Mouse (Mus musculus) heart, adult 18-20 months (tissue): ENCODE measurements around the gene Plekhh3. TPM values are rescaled to one million over a fixed set of nuclear protein-coding genes. Genes with fewer than 3 reads are reported as not detected.
"Not testable (repeated sequence)": the region's sequence is repeated elsewhere in the genome, so short reads cannot be mapped to it uniquely, and the experiment has no call there.

Experiments used
- DNase-seq, 2 experiments: peaks; one replicate each; pipeline ENCODE4 v3.0.0; 2021 to 2022; ENCODE audit warnings: mixed read lengths in 1 of 2
- total RNA-seq, 2 experiments: library from RNA; stranded (reverse); gene quantifications; 2 replicates each; pipeline ENCODE4 v1.2.3; 2021

Gene Plekhh3
- total RNA-seq, 2 experiments from 2014 or later, result 12.6 to 12.8 TPM

DNA sequence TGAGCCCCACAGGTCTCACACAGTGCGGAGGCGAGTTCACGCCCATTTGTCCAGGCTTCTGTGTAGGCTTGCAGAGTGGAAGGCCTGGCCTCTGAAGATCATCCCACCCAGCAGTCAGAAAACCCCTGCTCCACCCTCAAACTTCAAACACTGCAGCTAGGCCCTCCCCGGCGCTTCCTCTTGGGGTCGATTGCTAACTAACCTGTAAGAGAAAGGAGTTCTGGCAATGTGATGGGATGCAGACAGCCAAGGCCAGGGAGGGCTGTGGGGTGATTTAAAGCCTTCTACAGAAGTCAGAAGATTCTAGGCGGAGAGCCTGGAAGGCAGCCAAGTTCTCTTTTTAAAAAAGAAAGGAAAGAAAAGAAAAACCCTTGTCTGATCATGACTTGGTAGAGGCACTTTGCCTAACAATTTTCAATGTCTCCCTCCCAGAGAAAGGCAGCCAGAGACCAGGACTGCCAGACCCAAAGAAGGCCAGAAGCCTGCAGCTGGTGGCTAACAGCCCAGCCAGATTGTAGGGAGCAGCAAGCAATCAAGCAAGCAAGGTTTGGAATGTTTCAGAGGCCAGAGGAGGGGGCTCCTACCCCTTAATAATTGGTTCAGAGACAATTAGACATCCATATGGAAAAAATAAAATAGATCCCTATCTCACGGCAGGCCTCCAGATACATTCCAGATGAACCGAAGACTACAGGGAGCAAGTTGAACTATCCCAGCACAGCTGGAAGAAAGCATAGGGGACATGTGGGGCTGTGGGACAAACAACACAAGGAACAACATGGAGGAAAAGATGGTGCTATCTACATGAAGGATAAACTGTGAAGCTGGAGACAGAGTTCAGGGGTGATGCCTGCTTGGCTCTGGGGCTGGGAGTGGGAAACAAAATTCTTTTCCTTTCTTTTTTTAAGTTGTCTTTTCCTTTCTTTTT lies 21.7 kb downstream of the Plekhh3 start:
- DNase-seq, result peak; percentile 60 to 65

DNA sequence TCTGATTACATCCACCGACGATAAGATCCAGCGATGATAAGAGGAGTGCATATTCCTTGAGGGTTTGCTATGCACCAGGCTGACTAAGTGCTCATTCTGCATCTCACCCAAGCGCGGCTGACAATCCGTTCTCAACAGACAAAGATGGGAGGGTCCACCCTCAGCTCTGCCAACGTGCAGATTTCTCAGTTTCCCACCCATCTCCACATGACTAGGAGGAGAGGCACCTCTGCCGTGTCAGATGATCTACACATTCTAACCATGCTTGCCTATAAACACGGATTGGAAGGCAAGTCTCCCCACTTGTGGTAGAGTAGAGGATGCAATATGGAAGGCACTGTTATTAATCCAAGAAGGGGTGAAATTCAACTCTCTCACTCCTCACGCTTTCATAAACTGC lies 22.4 kb downstream of the Plekhh3 start:
- DNase-seq, result no peak

DNA sequence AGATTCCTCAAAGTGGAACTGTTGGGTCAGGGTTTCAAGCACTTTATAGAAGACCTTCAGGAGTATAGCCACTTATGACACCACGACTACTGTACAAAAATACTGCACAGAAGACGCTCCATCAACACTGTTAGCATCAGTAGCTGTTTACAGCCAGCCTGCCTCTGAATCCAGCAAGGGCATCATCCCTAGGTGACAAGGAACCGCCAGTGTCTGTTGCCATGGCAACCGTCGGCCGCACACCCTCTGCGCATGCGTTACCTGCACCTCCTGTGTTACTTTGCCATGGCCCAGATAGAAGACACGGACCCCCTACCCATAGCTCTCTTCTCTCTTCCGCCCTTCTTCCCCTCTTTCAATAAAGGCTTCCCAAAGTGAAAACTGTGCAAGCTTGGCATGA lies 24.8 kb downstream of the Plekhh3 start:
- no peak for DNase-seq

DNA sequence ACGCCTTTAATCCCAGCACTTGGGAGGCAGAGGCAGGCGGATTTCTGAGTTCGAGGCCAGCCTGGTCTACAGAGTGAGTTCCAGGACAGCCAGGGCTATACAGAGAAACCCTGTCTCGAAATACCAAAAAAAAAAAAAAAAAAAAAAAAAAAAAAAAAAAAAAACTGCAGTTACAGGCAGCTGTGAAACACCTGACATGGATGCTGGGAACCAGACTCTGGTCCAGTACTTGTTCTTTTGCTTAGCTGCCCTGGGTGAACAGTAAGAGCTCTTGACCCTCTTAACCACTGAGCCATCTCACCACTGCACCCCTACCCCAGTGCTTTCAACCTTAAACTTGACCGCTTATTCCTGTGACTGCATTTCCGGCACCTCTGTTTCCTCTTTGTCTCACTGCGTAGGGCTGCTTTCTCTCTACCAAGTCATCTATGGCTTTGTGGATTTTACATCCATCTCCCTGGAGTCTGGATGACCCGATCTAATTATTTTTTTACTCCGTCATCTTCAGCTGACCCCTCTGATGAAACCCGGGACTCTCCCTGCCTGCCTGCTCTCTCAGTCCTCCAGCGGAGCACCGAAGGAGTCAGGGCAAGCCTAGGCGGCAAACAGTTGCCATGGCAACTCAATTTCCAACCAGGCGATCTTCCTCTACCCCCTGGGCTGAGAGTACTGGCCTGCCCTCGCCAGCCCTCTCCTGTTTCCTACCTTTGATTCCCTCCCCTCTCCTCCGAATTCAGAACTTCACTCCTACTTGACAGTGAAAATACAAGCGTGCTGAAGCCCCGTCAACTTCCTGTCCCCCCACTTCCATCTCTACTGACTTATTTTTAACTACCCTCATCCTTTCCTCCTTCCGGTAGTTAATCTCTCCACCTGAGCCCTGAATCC lies 27.6 kb downstream of the Plekhh3 start:
- peak; percentile 37 to 49 for DNase-seq

DNA sequence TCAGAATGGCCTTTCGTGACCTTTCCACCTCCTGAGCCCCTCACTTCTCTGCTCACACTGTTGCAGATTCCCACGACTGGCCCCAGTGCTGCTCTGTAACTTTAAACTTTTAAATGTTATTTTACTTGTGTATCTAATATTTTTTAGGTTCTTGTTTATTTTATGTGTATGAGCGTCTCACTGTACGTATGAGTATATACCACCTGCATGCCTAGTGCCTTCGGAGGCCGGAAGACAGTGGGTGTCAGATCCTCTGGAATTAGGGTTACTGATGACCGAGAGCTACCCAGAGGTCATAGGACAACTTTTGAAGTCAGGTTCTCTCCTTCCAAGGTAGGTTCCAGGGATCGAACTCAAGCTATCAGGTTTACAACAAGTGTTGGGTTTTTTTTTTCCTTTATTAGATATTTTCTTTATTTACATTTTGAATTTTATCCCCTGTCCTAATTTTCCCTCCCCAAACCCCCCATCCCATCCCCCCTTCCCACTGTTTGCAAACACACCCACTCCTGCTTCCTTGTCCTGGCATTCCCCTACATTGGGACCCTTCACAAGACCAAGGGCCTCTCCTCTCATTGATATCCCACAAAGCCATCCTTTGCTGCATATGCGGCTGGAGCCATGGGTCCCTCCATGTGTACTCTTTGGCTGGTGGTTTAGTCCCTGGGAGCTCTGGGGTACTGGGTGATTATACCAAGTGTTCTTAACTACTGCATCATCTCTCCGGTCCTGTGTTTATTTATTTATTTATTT lies 28.8 kb downstream of the Plekhh3 start:
- no peak for DNase-seq

DNA sequence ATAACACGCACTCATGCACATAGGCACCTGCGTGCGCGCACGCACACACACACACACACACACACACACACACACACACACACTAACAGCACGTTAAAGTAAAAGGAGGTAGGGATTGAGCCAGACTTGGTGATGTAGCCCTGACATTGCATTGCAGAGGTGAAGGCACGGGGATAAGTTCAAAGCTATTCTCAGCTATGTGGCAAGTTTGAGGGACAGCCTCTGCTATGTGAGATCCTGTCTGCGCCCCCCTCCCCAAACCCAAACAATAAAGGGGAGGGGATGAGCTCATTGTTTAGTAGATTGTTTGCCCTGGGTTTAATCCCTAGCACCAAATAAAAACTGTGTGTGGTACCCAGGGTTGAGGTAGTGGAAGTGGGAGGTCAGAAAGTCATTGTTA lies 30.1 kb downstream of the Plekhh3 start:
- no peak for DNase-seq

DNA sequence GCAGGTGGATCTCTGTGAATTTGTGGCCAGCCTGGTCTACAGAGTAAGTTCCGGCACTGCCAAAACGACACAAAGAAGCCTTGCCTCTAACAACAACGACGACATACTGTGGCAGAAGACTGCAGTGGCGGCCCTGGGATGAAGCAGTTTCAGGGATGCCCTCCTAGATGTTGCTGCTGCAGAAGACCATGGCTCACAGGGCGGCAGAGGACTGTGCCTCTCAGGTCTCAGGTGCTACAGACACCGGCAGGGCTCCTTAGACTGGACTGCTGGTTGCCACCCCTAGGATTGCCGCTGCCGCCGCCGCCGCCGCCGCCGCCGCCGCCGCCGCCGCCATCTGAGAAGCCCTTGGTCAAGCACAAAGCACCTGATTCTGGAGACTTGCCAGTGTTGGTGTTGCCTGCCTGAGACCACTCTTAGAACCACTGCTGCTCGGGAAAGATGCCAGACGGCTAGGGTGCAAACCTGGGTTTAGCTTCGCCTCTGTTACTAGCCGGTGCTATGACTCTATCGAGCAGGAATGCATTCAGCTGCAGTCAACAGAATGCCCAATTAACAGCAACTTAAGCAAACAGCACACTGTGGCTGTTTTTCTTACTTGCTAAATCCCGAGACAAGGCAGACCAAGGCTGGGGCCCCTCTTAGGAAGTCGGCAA lies 30.9 kb downstream of the Plekhh3 start:
- peak in 1 of 2 experiments; percentile 49 for DNase-seq

DNA sequence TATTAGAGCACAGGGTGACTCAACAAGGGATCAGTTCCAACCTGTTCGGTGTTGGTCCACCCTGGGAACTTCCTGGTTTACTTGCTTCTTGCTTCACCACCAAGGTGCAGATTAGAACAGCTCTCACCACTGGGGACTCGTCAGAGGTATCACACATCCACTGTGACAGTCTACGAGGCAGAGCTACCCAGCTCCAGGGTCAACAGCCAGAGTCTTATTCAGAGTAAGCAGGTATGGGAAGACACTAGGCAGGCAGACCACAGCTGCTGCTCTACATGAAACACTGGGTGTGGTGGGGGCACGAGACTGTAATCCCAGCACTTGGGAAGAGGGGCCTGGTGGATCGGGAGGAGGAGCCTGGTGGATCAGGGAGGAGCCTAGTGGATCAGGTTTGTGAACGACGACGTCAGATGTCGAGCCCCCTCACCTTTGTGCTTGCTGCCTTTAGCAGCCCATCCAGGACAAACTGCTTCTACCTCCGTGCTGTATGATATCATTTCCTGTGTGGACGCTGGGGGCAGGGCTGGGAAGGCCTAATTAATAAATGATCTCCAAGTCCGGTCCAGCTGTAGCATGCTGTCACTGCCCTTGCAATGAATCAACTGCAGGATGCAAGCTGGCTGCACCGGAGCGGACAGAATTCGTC lies 32.5 kb downstream of the Plekhh3 start:
- peak; percentile 18 to 36 for DNase-seq

DNA sequence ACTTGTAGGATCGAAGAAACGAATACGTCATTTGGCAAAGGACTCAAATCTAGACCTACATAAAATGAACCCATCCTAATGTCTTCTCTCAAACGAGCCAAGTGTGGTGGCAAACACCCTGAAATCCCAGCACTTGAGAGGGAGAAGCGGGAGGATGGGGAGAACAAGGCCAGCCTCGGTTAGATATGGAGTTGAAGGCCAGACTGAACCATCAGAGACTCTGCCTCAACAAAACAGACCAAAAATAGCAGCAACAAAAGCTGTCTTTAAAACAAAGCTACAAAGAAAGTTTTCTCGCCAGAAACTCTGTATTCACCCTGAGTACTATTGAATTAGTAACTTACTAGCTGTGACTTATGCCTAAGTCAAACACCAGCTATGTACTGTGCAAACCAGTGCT lies 34.2 kb downstream of the Plekhh3 start:
- DNase-seq, result no peak

DNA sequence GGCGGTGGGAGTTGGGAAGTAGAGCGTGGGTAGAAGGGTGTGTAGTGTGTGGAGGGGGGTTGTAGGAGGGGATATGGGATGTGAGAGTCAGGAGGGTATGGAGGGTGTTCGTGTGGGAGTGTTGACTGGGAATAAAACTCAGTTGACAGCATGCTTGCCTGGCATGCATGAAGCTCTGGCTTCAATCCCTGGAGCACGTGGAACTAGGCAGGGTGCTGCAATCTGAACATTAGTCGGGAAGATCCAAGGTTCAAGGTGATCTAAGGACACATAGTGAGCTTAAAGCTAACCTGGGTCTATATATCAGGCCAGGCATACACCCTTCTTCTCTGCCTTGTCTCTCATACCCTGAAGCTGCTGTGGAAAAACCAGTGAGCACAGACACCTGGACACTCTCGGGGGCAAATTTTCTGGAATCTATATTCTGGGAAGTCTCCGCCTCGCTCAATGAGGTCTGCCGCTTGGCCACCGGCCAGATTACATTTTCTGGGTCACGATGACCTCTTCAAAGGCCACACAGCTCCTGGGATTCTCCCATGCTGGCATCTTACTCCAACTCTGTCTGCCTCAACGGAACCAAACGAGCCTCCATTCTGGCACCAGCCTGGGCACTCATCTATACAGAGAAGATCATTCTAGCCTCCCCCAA lies 36.8 kb downstream of the Plekhh3 start:
- DNase-seq, result peak; percentile 23 to 28

DNA sequence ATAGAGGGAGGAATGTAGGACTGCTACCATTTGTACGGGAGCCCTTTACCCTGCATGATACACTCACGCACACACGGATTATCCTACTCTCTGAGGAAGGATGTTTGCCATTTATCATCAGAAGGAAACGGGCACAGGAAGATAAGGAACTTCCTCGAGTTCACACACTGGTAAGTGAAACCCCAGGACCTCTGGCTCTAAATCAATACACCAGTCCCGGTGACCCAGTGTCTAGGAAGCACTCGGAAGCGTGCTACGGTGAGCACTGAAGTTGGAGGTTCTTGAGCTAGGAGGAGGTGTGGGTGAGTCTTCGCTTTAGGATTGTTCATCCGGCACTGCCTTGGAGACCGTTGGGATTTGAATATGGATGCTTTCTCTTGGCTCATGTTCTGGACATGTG lies 38.1 kb downstream of the Plekhh3 start:
- DNase-seq, result no peak

DNA sequence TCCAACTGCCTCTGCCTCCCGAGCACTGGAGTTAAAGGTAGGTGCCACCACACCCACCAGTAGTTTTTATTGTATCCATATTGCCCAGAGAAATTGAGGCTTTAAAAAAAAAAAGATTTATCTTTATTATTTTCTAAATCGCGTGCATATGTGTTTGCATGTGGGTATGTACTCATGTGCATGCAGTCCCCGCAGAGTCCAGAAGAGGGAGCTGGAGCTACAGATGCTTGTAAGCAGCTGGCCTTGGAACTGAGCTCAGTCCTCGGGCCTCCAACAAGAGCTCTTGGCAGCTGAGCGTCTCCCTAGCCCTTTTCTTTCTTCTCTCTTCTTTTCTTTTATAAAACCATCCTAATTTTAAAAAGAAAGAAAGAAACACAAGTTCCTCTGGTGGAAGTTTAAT lies 39.5 kb downstream of the Plekhh3 start:
- DNase-seq, result no peak

DNA sequence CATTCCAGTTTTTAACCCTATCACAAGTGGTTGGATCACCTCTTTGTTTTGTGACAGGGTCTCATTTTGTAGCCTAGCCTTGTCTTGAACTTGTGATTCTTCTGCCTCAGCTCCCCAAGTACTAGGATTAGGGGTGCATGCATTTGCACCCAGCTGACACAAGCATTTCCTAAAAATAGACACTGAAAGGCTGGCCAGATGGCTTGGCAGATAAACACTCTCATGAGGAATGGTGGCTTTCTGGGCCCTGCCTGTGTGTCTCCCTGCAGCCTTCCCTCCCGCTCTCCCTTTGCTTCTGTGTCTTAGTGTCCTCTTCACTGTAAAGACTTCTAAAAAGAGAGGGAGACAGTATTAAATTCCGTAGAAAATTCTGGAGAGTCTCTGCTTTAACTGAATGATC lies 40.0 kb downstream of the Plekhh3 start:
- DNase-seq, result no peak

DNA sequence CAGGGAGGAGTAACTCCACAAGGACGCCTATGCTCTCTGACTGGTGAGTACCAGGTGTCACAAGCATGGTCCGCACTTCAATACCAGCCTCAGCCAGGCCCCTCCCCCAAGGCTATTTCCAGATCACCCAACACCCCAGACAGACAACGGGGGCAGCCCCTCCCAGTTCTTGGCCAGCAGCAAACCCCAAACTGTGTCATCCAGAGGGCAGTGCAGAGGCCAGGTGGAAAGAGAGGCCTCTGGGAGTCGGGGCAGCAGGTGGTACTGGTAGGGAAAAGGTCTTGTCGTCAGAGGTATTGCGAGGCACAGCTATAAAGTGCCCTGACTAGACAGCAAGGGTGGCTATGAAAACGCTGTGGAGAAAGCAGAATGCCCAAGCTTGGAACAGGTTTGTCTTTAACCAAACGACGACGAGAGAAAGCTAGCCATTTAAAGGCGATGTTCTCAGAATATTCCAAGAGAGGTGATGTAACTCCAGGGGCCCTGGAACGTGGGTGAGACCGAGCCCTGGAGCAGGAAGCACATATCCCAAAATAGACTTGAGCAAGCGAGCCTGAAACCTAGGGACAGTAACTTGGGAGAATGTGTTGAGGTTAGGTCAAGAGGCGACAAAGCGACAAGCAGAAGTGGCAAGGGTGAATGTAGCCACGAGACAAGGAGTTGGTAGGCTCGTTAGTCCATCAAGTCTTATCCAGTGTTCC lies 40.9 kb downstream of the Plekhh3 start:
- peak; percentile 75 to 87 for DNase-seq

DNA sequence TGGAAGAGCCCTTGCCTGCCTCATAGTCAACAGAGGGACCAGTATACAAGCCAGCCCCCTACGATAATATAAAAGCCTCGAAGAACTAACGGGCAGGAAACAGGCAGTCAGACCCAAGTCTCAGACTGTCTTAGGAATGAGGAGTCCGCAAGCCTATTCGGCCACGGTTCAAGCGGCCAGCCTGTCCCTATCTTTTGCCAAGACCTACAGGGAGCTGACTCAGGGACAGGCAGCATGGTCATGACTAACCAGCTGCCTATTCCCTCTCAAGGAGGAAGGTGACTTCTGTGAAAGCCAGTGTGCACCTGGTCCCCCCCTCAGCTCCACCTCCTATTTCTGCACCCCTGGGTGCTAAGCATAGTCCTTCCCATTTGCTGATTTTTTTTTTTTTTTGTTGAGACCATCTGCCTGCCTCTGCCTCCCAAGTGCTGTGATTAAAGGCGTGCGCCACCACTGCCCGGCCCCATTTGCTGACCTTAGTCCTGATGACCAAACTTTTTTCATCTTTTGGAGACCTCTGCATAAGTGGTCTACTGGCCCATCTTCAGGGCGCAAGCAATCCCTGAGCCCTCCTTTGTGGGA lies 42.1 kb downstream of the Plekhh3 start:
- DNase-seq, result peak; percentile 35 to 42

DNA sequence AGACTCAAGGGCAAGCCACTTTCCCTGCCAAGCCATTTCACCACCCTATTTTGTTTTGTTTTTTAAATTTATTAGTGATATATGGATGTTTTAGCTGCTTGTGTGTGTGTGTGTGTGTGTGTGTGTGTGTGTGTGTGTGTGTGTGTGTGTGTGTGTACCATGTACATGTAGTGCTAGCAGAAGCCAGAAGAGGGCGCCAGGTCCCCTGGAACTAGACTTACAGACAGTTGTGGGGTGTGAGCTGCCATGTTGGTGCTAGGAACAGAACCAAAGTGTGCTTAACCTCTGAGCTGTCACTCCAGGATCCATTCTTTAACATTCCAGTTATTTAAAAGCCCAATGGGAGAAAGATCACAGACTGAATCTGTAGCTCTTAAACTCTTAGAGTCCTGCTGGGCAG lies 44.1 kb downstream of the Plekhh3 start:
- no peak for DNase-seq

DNA sequence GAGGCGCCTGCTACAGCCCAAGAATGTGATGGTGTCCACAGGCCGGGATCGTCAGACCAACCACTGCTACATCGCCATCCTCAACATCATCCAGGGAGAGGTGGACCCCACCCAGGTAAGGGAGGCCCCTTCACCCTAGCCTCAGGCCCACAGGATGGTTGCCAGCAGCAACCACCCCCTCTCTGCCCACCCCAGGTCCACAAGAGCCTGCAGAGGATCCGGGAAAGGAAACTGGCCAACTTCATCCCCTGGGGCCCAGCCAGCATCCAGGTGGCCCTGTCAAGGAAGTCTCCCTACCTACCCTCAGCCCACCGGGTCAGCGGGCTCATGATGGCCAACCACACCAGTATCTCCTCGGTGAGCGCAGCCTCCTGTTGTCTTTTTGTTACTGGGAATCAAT lies 46.1 kb downstream of the Plekhh3 start:
- DNase-seq, result not testable (repeated sequence)

DNA sequence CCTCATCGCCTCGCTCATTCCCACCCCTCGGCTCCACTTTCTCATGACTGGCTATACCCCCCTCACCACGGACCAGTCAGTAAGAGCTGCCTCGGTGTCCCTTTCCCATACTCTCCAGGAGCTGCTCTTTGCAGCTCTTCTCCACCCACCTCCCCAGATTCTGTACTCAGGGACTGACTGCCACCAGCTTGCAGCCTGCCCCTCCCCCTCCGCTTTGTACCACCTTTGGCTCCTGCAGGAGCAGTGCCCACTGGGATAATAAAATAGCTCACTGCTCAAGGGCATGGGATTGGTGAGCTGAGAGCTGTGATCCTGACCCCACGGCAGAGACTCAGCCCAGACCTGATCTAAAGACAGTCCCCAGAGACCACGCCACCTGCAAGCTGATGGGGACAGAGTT lies 46.7 kb downstream of the Plekhh3 start:
- DNase-seq, result not testable (repeated sequence)

DNA sequence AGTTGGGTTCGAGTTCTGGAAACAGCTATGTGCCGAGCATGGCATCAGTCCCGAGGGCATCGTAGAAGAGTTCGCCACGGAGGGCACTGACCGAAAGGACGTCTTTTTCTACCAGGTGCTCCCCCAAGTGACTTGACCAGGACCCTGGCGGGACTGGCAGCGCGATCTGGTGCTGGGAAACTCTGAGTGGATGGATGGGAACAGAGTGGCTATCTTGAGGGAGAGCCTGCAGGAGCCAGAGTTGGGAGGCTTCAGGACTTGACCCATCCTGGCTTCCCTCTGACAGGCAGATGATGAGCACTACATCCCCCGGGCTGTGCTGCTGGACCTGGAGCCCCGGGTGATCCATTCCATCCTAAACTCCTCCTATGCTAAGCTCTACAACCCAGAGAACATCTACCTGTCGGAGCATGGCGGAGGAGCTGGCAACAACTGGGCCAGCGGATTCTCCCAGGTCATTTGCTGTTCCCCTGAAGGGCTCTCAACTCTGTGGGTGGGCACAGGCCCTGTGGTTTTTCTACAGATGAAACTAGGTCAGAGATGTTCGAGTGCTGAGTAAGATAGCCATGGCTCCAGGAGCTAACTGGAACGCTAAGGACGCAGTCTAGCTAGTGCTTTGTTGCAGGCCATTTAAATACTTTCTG lies 50.5 kb downstream of the Plekhh3 start:
- peak in 1 of 2 experiments; percentile 11 for DNase-seq
